Mouse (Mus musculus): ENCODE measurements around the gene Gtpbp2.

GRCm38 (mm10) chr17:46161710-46162109 lies 878 bp downstream of the Gtpbp2 start:
- TF ChIP-seq POLR2A (IDR thresholded peaks at IDR 0.05; ENCODE audit: borderline replicate concordance, control insufficient read depth, low read depth, low read length) = no peak
- TF ChIP-seq CTCF (IDR thresholded peaks at IDR 0.05; ENCODE audit: control insufficient read depth, insufficient read depth, low read length) = no peak

All from bone marrow, adult 2 months (tissue).